Mouse (Mus musculus) embryo, embryonic 11 days (tissue): ENCODE results near the gene Fmo1.
"Not testable (repeated sequence)": the region's sequence is repeated elsewhere in the genome, so short reads cannot be mapped to it uniquely, and the experiment has no call there.

ENCODE experiments used
- DNase-seq: peaks from one replicate; pipeline ENCODE4 v3.0.0-alpha.2; 2015

Gene Fmo1

GRCm38 (mm10) chr1:162785222-162785621, 81.2 kb downstream of the Fmo1 start:
- DNase-seq: no peak

GRCm38 (mm10) chr1:162783669-162784248, 82.7 kb downstream of the Fmo1 start:
- no peak for DNase-seq

- not testable (repeated sequence) for DNase-seq
Measured at GRCm38 (mm10) chr1:162781035-162781434, 85.4 kb downstream of the Fmo1 start.
